Mouse (Mus musculus) heart, adult 2 months (tissue): ENCODE data around the gene Piga.

Source experiments
- CTCF ChIP-seq: fragments of 200-600 bp; IDR thresholded peaks from 2 replicates; pipeline ENCODE4 v1.8.1; 2022; ENCODE audit warnings: antibody characterized with exemption, mild to moderate bottlenecking, moderate library complexity
- EP300 ChIP-seq: fragments of 200-500 bp; IDR thresholded peaks from 2 replicates; pipeline ENCODE4 v1.6.1; 2011; ENCODE audit warnings: low read depth, low read length, control low read depth; ENCODE audit not compliant: insufficient read depth
- POLR2A ChIP-seq: fragments of 200-500 bp; IDR thresholded peaks from 2 replicates; pipeline ENCODE4 v1.6.1; 2011; ENCODE audit warnings: mild to moderate bottlenecking, low read depth, low read length, control low read depth; ENCODE audit not compliant: insufficient read depth

- TF ChIP-seq CTCF (no peak), EP300 (no peak), POLR2A (no peak)
Measured at GRCm38 (mm10) chrX:164370576-164370975, 49.0 kb upstream of the Piga start.
